Mouse (Mus musculus): ENCODE results near the gene Tbc1d4. TPM values are rescaled to one million over a fixed set of nuclear protein-coding genes. Genes with fewer than 3 reads are reported as not detected.

The Tbc1d4 gene
- polyA plus RNA-seq, 1 experiment from 2014 or later = 11.2 TPM

DNA sequence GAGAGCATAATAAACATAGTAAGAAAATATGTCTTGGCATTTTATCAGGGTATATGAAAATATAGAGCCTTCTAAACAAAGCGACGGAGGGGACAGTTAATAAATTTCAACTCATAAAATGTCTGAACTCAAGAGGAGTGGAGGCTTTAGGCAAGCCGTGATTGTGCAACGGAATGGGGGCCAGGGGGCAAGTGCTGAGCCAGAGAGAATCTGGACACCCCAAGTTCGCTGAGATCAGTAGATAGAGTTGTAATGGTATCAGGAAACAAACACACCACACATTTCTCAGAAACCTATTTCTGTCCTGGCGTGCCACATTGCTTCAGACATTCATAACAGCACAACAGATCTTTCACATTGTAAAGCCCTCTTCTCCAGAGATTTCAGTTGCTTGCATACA lies 91.2 kb downstream of the Tbc1d4 start:
- Histone ChIP-seq H3K9me3 (replicated peaks) (no peaks in the 10 kb centered on the region), H3K4me3 (no peak overlapping the region), H3K27ac (no peak overlapping the region), H3K27me3 (no peaks in the 10 kb centered on the region), H3K4me1 (0 out of 2 replicates have a peak, but pooled peaks cover 6% of the 10 kb centered on the region), H3K9ac (no peak overlapping the region), H3K36me3 (no peaks in the 10 kb centered on the region), H3K4me2 (replicated peaks) (no peak overlapping the region)
- 88% methylated on average over 6 of the region's 6 CpGs for WGBS
- ATAC-seq (ENCODE audit: low FRiP score) = no peak

DNA sequence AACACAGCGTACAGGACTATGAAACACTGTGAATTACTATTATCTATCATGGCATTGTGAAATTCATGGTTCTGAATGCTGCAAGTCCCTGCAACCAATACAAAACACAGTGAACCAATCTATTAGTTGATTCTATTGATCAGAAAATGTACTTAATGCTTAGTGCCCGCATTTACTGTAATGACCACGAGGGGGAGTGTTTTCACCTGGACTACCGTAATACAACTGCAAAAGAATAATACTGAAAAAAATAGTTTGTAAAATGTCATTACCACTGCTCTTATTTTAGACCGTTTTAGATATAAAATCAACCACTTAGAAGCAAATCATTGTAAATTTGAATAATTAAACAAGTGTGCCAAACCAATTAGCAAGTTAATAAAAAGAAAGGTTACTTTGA lies 91.7 kb downstream of the Tbc1d4 start:
- H3K36me3 ChIP-seq = no peaks in the 10 kb centered on the region
- no peaks in the 10 kb centered on the region for H3K9me3 ChIP-seq (replicated peaks)
- WGBS = 30% methylated on average over 5 of the region's 5 CpGs
- H3K9ac ChIP-seq = no peak overlapping the region
- H3K4me1 ChIP-seq = 0 out of 2 replicates have a peak, but pooled peaks cover 6% of the 10 kb centered on the region
- H3K27me3 ChIP-seq = no peaks in the 10 kb centered on the region
- no peak overlapping the region for H3K4me2 ChIP-seq (replicated peaks)
- H3K4me3 ChIP-seq = no peak overlapping the region
- no peak overlapping the region for H3K27ac ChIP-seq
- no peak for ATAC-seq (ENCODE audit: low FRiP score)

DNA sequence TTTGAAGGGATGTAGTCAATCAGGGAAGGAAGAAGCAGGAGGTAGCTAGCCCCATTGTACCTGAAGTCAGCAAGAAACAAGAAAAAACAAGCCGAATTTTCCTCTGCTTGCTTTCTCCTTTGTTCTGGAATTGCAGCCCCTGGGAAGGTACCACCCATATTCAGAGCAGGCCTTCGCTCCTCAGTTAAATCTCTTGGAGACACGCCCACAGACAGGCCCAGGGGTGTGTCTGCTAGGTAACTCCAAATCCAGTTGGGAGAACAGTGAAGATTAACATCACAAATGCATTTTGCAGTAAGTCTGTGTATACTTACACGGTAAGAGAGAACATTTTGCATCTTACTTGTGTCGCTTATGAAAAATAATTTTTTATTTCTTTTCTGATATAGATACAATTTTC lies 92.1 kb downstream of the Tbc1d4 start:
- H3K27ac ChIP-seq = no peak overlapping the region
- H3K9me3 ChIP-seq (replicated peaks) = no peaks in the 10 kb centered on the region
- no peaks in the 10 kb centered on the region for H3K36me3 ChIP-seq
- no peak overlapping the region for H3K4me2 ChIP-seq (replicated peaks)
- H3K4me3 ChIP-seq = no peak overlapping the region
- H3K27me3 ChIP-seq = no peaks in the 10 kb centered on the region
- no peak overlapping the region for H3K9ac ChIP-seq
- H3K4me1 ChIP-seq = 0 out of 2 replicates have a peak, but pooled peaks cover 6% of the 10 kb centered on the region
- ATAC-seq (ENCODE audit: low FRiP score) = no peak
- WGBS = 40% methylated on average over 5 of the region's 5 CpGs

DNA sequence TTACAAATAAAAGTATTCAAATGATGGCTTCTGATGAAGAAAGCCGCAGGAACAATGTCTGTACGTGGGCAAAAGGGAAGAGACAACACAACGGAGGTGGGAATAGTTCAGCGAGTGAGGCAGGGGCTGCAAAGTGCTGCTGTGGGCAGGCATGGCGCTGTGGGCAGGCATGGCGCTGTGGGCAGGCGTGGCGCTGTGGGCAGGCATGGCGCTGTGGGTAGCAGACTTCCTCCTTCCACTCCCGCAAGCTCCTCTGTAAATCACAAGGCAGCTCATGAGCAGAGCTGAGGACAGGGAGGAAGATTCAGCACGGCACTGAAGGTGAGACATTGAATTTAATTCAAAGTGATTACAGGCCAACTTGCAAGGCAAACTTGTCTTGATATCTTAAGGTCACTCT lies 93.0 kb downstream of the Tbc1d4 start:
- Histone ChIP-seq H3K27ac (no peak overlapping the region), H3K4me1 (0 out of 2 replicates have a peak, but pooled peaks cover 6% of the 10 kb centered on the region), H3K9me3 (replicated peaks) (no peaks in the 10 kb centered on the region), H3K9ac (no peak overlapping the region), H3K36me3 (no peaks in the 10 kb centered on the region), H3K4me3 (no peak overlapping the region), H3K27me3 (no peaks in the 10 kb centered on the region), H3K4me2 (replicated peaks) (no peak overlapping the region)
- WGBS = 95% methylated on average over 11 of the region's 11 CpGs
- ATAC-seq (ENCODE audit: low FRiP score) = no peak

DNA sequence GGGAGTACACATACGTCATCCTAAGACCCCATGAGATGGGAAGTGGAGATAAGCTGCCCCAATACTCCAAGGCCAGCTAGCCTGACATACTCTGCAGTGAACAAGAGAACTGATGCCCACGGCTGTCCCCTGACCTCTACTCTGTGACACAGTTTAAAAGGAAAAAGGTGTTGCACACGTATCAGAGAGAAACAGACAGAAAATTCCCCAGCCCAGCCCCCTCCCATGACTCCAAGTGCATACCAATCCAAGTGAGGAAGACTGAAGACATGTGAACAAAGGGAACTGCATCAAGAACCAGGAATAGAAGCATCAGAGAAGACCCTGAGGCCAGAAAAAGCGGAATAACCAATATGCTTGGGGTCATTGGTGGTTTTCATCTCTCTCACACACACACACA lies 93.7 kb downstream of the Tbc1d4 start:
- no peak for ATAC-seq (ENCODE audit: low FRiP score)
- Histone ChIP-seq H3K9ac (no peak overlapping the region), H3K4me3 (no peak overlapping the region), H3K4me2 (replicated peaks) (no peak overlapping the region), H3K27ac (no peak overlapping the region), H3K4me1 (0 out of 2 replicates have a peak, but pooled peaks cover 6% of the 10 kb centered on the region), H3K27me3 (no peaks in the 10 kb centered on the region), H3K36me3 (no peaks in the 10 kb centered on the region), H3K9me3 (replicated peaks) (no peaks in the 10 kb centered on the region)
- WGBS = 75% methylated on average over 4 of the region's 4 CpGs

DNA sequence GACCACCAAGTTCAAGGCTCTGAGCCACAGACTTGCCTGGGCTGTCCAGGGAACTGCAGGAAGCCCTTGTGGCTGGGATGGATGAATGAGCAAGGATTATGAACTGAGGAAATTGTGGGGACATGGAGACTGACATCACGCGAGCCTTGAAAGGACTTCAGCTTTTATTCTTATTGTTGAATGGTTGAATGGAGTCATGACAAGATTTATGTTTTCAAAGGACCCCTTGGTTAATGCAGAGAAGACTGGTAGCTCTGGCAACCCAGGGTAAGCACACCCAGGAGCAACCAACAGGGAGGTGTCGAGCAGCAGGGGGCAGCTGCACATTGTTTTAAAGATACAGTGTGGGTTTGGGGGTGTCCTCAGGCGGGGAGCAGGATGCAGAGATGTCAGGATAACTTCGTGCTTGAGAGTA lies 94.4 kb downstream of the Tbc1d4 start:
- no peaks in the 10 kb centered on the region for H3K27me3 ChIP-seq
- no peak overlapping the region for H3K4me2 ChIP-seq (replicated peaks)
- no peak overlapping the region for H3K4me3 ChIP-seq
- 40% methylated on average over 5 of the region's 5 CpGs for WGBS
- H3K9ac ChIP-seq = no peak overlapping the region
- no peaks in the 10 kb centered on the region for H3K9me3 ChIP-seq (replicated peaks)
- H3K36me3 ChIP-seq = no peaks in the 10 kb centered on the region
- H3K4me1 ChIP-seq = 0 out of 2 replicates have a peak, but pooled peaks cover 6% of the 10 kb centered on the region
- peak; percentile 55; the same call in 1 of the 2 replicates for ATAC-seq (ENCODE audit: low FRiP score)
- no peak overlapping the region for H3K27ac ChIP-seq

DNA sequence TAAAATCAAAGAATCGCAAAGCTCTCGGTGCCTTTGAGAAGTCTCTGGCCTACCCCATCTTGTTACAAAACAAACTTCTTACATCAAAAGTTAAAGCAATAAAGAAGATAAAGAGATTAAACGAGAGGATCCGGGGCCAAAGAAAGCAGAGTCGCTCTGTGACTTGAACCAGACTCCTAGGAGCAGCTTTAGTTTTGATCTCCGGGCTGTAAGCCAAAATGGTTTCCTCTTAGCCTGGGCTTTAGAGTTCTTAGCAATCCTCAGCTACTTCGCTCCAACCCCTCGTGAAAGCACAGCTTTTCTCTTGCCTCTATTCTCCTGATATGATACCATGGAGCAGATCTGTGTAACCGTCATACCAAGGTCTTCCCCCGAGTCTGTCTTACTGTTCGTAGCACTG lies 95.8 kb downstream of the Tbc1d4 start:
- 91% methylated on average over 11 of the region's 11 CpGs for WGBS
- H3K4me2 ChIP-seq (replicated peaks) = no peak overlapping the region
- no peak overlapping the region for H3K4me3 ChIP-seq
- H3K27ac ChIP-seq = no peak overlapping the region
- 0 out of 2 replicates have a peak, but pooled peaks cover 6% of the 10 kb centered on the region for H3K4me1 ChIP-seq
- ATAC-seq (ENCODE audit: low FRiP score) = no peak
- no peaks in the 10 kb centered on the region for H3K9me3 ChIP-seq (replicated peaks)
- no peaks in the 10 kb centered on the region for H3K36me3 ChIP-seq
- H3K27me3 ChIP-seq = no peaks in the 10 kb centered on the region
- no peak overlapping the region for H3K9ac ChIP-seq

DNA sequence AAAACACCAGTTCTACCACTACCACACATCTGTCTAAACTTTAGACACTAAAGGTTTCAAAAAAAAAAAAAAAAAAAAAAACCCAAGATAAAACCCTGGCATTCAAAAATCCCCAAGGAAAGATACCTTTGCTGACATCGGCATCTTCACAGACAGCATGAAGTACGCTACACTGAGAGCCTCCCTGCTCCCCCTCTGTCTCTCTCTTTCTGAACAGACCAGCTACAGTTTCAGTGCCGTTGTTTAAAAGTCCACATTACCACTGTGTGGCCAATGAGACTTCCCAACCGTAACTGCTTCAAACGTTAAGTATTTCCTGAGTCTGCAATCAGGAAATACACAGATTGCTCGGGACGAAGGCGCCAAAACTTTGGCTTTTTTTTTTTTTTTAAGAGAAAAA lies 97.6 kb downstream of the Tbc1d4 start:
- Histone ChIP-seq H3K4me3 (no peak overlapping the region), H3K9me3 (replicated peaks) (no peaks in the 10 kb centered on the region), H3K27me3 (no peaks in the 10 kb centered on the region), H3K4me2 (replicated peaks) (no peak overlapping the region), H3K9ac (no peak overlapping the region), H3K27ac (no peak overlapping the region), H3K4me1 (0 out of 2 replicates have a peak, but pooled peaks cover 6% of the 10 kb centered on the region), H3K36me3 (no peaks in the 10 kb centered on the region)
- ATAC-seq (ENCODE audit: low FRiP score) = no peak
- 81% methylated on average over 8 of the region's 8 CpGs for WGBS

DNA sequence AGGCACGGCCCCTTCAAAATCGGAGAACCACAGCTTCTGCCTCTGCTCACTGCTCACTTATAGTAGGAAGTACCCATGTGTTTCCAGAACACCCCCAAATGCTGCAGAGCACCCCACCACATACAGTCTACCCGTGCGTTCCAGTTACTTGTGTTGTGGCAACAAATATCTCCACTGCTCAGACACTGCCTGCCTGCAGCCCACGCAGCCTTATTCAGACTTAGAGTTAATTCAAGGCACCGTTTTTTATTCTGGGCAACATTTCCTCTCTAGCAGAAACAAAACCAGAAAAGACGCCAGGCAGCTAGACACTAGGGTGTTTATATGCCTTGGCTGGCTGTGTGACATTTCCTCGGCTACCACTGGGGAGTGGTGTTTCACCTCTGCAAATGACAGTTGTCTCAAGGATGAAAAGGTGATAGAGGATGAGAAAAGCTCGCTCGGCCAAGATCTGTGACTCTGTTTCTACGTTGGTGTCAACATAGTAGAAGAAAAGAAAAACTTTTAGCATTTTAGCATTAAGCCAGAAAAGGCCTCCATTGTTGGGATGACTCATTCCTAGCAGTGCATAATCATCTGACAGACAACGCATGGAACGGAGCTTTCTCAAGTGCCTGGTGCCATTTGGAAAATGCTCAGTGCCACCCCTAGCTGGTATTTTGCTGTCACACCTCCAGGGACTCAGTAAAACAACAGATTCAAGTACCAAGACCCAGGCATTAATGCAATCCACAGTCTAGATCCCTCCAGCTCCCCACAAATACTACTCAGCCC lies 98.3 kb downstream of the Tbc1d4 start:
- no peak overlapping the region for H3K27ac ChIP-seq
- 0 out of 2 replicates have a peak, but pooled peaks cover 6% of the 10 kb centered on the region for H3K4me1 ChIP-seq
- WGBS = 78% methylated on average over 13 of the region's 13 CpGs
- no peaks in the 10 kb centered on the region for H3K36me3 ChIP-seq
- H3K9ac ChIP-seq = no peak overlapping the region
- no peak for ATAC-seq (ENCODE audit: low FRiP score)
- H3K4me2 ChIP-seq (replicated peaks) = no peak overlapping the region
- no peaks in the 10 kb centered on the region for H3K9me3 ChIP-seq (replicated peaks)
- H3K4me3 ChIP-seq = no peak overlapping the region
- H3K27me3 ChIP-seq = no peaks in the 10 kb centered on the region

DNA sequence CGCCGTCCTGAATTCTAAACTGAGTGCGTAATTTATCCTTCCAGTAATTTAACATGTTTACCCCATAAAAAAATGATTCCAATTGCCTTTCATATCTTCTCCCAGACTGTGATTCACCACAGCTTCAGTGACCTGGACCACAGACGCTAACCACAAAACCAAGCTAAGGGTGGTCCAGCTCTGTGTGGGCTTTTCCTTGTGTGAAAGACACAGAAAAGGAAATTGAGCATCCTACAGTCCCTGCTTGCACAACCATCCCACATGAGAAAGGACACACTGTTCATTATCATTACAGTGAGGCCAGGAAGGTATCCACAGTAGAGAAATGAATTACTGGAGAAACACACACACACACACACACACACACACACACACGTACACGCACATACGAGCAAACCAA lies 99.2 kb downstream of the Tbc1d4 start:
- Histone ChIP-seq H3K36me3 (no peaks in the 10 kb centered on the region), H3K27ac (no peak overlapping the region), H3K9ac (no peak overlapping the region), H3K4me2 (replicated peaks) (no peak overlapping the region), H3K4me3 (no peak overlapping the region), H3K27me3 (no peaks in the 10 kb centered on the region), H3K9me3 (replicated peaks) (no peaks in the 10 kb centered on the region), H3K4me1 (0 out of 2 replicates have a peak, but pooled peaks cover 4% of the 10 kb centered on the region)
- no peak for ATAC-seq (ENCODE audit: low FRiP score)
- WGBS = 87% methylated on average over 7 of the region's 7 CpGs

DNA sequence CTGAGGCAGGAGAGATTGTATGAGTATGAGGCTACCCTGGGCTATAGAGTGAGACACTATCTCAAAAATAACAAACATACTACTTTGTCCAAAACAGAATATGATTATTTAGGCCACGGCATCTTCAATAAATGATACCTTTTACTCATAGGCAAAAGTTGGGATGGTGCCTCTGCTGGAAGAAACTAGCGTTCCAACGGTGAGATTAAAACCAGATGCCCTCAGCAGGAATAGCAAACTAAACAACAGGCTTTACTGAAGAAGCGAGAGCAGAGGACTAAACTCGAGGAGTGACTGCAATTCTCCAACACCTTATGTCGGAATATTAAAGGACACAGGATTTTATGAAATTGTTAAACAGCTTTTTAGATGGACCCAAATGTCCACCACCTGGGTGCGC lies 101.0 kb downstream of the Tbc1d4 start:
- Histone ChIP-seq H3K27me3 (no peaks in the 10 kb centered on the region), H3K27ac (no peak overlapping the region), H3K9me3 (replicated peaks) (no peaks in the 10 kb centered on the region), H3K36me3 (no peaks in the 10 kb centered on the region), H3K4me2 (replicated peaks) (no peak overlapping the region), H3K4me3 (no peak overlapping the region), H3K9ac (no peak overlapping the region), H3K4me1 (no peaks in the 10 kb centered on the region)
- 75% methylated on average over 7 of the region's 7 CpGs for WGBS
- ATAC-seq (ENCODE audit: low FRiP score) = no peak

DNA sequence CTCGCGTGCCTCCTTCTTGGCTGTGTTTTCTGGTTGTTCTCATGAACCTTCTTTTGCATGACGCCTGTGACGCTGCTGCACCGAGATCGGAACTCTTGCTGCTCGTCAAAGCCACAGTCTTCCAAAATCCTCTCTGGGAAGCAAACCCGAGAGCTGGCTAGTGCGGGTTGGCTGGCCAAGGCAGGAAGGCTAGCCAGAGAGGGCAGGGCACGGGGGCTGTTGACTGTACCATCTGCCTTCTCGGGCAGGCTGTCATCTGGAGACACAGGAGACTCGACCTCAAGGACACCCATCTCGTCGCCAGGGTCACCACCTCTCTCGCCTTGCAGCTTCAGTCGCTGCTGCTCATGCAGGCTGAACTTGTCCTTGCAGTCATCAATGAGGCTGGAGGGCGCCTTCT lies 101.8 kb downstream of the Tbc1d4 start:
- Histone ChIP-seq H3K9me3 (replicated peaks) (no peaks in the 10 kb centered on the region), H3K27me3 (no peaks in the 10 kb centered on the region), H3K9ac (no peak overlapping the region), H3K27ac (no peak overlapping the region), H3K4me2 (replicated peaks) (no peak overlapping the region), H3K36me3 (no peaks in the 10 kb centered on the region), H3K4me3 (no peak overlapping the region), H3K4me1 (no peaks in the 10 kb centered on the region)
- 79% methylated on average over 17 of the region's 17 CpGs for WGBS
- no peak for ATAC-seq (ENCODE audit: low FRiP score)

DNA sequence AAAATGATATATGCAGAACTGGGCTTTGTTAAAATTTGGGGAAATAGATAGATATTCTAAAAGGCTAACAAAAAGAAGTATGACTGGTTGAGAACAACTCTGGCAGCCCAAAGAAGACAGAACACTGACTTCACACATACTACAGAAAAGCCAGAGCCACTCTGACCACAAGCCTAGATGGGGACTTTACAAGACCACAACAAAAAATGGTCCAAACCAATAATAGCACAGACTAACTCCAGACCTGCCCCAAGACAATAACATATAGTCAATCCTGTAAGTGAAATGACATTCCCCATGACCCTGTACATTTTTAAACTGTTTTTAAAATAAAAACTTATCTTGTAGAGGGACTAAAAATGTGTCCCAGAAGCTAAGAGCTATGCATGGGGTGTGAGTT lies 103.2 kb downstream of the Tbc1d4 start:
- Histone ChIP-seq H3K9ac (no peak overlapping the region), H3K27me3 (no peaks in the 10 kb centered on the region), H3K4me2 (replicated peaks) (no peak overlapping the region), H3K4me1 (no peaks in the 10 kb centered on the region), H3K9me3 (replicated peaks) (no peaks in the 10 kb centered on the region), H3K4me3 (no peak overlapping the region), H3K27ac (no peak overlapping the region), H3K36me3 (no peaks in the 10 kb centered on the region)
- no peak for ATAC-seq (ENCODE audit: low FRiP score)
